Mouse (Mus musculus) testis, adult 2 months (tissue): Measurements from ENCODE around the gene Gm5799.
"Not testable (repeated sequence)": the region's sequence is repeated elsewhere in the genome, so short reads cannot be mapped to it uniquely, and the experiment has no call there.

Source experiments
- CTCF ChIP-seq: fragments of 200-500 bp; IDR thresholded peaks from 2 replicates; pipeline ENCODE4 v1.5.1; 2012; ENCODE audit warnings: low read depth, mild to moderate bottlenecking, inconsistent platforms, low read length, moderate library complexity; ENCODE audit not compliant: control insufficient read depth, insufficient read depth, insufficient replicate concordance
- POLR2A ChIP-seq: fragments of 200-500 bp; IDR thresholded peaks from 2 replicates; pipeline ENCODE4 v1.6.1; 2012; ENCODE audit warnings: low read depth, mild to moderate bottlenecking, inconsistent platforms, low read length, moderate library complexity; ENCODE audit not compliant: control insufficient read depth

GRCm38 (mm10) chr14:43552271-43552670 is 8.9 kb downstream of the Gm5799 start:
- TF ChIP-seq CTCF, POLR2A: not testable (repeated sequence)
